Comparison of ENCODE assay signal across 10 mouse cellular contexts in the genomic region with DNA sequence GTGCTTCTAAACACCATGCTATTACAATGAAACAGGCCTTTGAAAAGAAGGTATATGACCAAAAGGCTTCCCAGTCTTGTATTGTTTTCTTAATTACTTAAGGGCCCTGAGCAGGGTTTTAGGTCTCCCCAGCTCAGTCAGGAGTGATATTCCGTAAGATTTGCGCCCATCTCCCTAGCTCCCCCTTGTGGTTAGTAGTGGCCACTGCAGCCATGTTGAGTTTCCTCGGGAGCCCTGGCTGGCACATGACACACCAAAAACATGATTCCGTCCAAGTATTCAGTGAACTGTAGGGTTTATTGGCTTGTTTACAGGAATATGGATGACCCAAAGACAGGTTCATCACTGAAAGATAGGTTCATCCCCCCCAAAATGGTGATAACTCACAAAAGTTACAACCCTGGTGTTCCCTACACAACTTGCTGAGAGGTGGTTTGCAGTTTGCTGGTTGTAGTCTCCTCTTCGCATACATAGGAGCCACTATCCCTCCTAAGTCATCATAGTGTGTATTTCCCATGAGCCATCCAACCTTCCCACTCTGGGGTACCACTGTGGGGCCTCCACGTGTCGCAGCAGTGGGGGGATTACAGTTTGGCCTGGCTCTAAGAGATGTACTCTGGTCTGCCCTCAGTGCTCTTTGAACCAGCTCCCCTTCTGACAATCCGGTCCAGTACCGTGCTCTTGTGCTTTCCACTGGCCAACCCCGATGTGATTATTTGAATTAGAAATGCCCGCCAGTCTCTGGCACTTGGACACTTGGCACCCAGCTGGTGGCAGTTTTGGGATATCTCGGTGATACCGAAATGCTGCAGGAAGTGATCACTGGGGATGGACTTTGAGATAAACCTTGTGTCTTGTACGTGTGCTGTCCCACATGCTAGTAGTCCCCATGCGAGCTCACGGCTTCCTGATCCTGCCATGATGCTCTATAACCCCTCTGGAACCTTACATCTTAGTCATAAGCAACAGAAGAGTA. TPM values are rescaled to one million over a fixed set of nuclear protein-coding genes. Genes with fewer than 3 reads are reported as not detected.
DNase-seq lines count a peak whose midpoint lies in the region; ATAC-seq and TF ChIP-seq lines count a peak whose summit lies in the region.
"Had no signal": no experiment of that assay in that cellular context is flagged by ENCODE, and none has a peak within 500 bp of the region (broad histone marks: within the 10 kb centered on the region; RNA-seq: fewer than 3 reads in every experiment).

No protein-coding gene starts in this region.

- ATAC-seq in hindbrain, embryonic 14.5 days (ENCODE audit: low FRiP score), result no peak
- ATAC-seq in monocyte, adult 5-6 weeks (replicated peaks; ENCODE audit: insufficient number of reproducible peaks, low FRiP score, low TSS enrichment, poor library complexity, severe bottlenecking), result peak; percentile 59

- no peak for DNase-seq in testis, postnatal 14 days (ENCODE audit: low spot score)
- DNase-seq in adrenal gland, adult 18-20 months (ENCODE audit: low spot score in 2 of 2), result peak; percentile 67 to 69
- peak; percentile 60 for DNase-seq in embryo, embryonic 11 days
- peak; percentile 51 for DNase-seq in hindbrain, embryonic 14.5 days (ENCODE audit: low spot score)
- DNase-seq in limb, embryonic 10.5 days (ENCODE audit: low spot score), result peak; percentile 69
- peak; percentile 71 for DNase-seq in thymus, postnatal 25 days

- 74% methylated on average over 16 of the region's 16 CpGs for WGBS in hindbrain, embryonic 14.5 days
- 72% methylated on average over 16 of the region's 16 CpGs for WGBS in limb, embryonic 10.5 days

- peak; percentile 85 for TF ChIP-seq CTCF in testis, adult 2 months (IDR thresholded peaks at IDR 0.05; ENCODE audit: control insufficient read depth, insufficient read depth, insufficient replicate concordance, low read depth, low read length)

- no peak overlapping the region for H3K4me3 ChIP-seq in testis, adult 2 months (ENCODE audit: control insufficient read depth, low read depth, low read length)
- no peak overlapping the region for H3K4me3 ChIP-seq in hindbrain, embryonic 14.5 days (replicated peaks; ENCODE audit: low read length)
- no peak overlapping the region for H3K4me3 ChIP-seq in limb, embryonic 10.5 days
- H3K4me3 ChIP-seq: neural tube, embryonic 12.5 days had no signal

- H3K9me3 ChIP-seq in hindbrain, embryonic 14.5 days (ENCODE audit: control insufficient read depth, low read length), result no peaks in the 10 kb centered on the region
- H3K9me3 ChIP-seq in limb, embryonic 10.5 days (replicated peaks), result no peaks in the 10 kb centered on the region
- H3K9me3 ChIP-seq: neural tube, embryonic 12.5 days had no signal

- peaks cover 4% of the 10 kb centered on the region; the same call in 1 of the 2 replicates for H3K36me3 ChIP-seq in testis, adult 2 months (ENCODE audit: control insufficient read depth, insufficient read depth, low read length)
- H3K36me3 ChIP-seq in hindbrain, embryonic 14.5 days (replicated peaks; ENCODE audit: control insufficient read depth, insufficient read depth), result peaks cover 50% of the 10 kb centered on the region
- H3K36me3 ChIP-seq in limb, embryonic 10.5 days, result peaks cover 53% of the 10 kb centered on the region

- H3K4me2 ChIP-seq in hindbrain, embryonic 14.5 days (replicated peaks), result no peak overlapping the region
- H3K4me2 ChIP-seq: neural tube, embryonic 12.5 days had no signal

- no peak overlapping the region for H3K9ac ChIP-seq in hindbrain, embryonic 14.5 days
- H3K9ac ChIP-seq: neural tube, embryonic 12.5 days had no signal

- TF ChIP-seq POLR2A in testis, adult 2 months (IDR thresholded peaks at IDR 0.05; ENCODE audit: control insufficient read depth, low read depth, low read length), result no peak

- 0 out of 2 replicates have a peak, but pooled peaks cover 2% of the 10 kb centered on the region for H3K4me1 ChIP-seq in testis, adult 2 months (ENCODE audit: control insufficient read depth, insufficient read depth, low read length)
- H3K4me1 ChIP-seq in hindbrain, embryonic 14.5 days (replicated peaks; ENCODE audit: control insufficient read depth, insufficient read depth, low read length), result no peaks in the 10 kb centered on the region
- peaks cover 8% of the 10 kb centered on the region; the same call in 1 of the 2 replicates for H3K4me1 ChIP-seq in limb, embryonic 10.5 days
- H3K4me1 ChIP-seq: neural tube, embryonic 12.5 days had no signal

- H3K27me3 ChIP-seq in testis, adult 2 months (ENCODE audit: control insufficient read depth, insufficient read depth, low read length), result no peaks in the 10 kb centered on the region
- no peaks in the 10 kb centered on the region for H3K27me3 ChIP-seq in hindbrain, embryonic 14.5 days (ENCODE audit: control insufficient read depth, insufficient read depth, low read length)
- H3K27me3 ChIP-seq in limb, embryonic 10.5 days (ENCODE audit: low read depth, poor library complexity, severe bottlenecking), result no peaks in the 10 kb centered on the region
- H3K27me3 ChIP-seq: neural tube, embryonic 12.5 days had no signal

- H3K27ac ChIP-seq in testis, adult 2 months (ENCODE audit: control insufficient read depth, insufficient read depth, low read depth, low read length), result no peak overlapping the region
- no peak overlapping the region for H3K27ac ChIP-seq in hindbrain, embryonic 14.5 days
- no peak overlapping the region for H3K27ac ChIP-seq in limb, embryonic 10.5 days
- H3K27ac ChIP-seq: neural tube, embryonic 12.5 days had no signal

RNA-seq across cellular contexts. Expression of a gene that starts 16.4 kb away (rescaled TPM):
- 19.8 and 20.1 TPM in 2 replicates for polyA plus RNA-seq in testis, adult 2 months (2012; rRNA removed)
- total RNA-seq in adrenal gland, adult 18-20 months (2021), result 10 to 100 TPM; 79.2 to 90.9 TPM
- 99.5 and 100 TPM in 2 replicates for polyA plus RNA-seq in hindbrain, embryonic 14.5 days (2014; fragmentation: Nextera tagmentation; extraction: Ambion mirVana)
- 168 and 181 TPM in 2 replicates for polyA plus RNA-seq in limb, embryonic 10.5 days (2016; fragmentation: Nextera tagmentation; extraction: Ambion mirVana)
- total RNA-seq in monocyte, adult 5-6 weeks (2017), result 35.4 to 46.2 TPM (median 40.6 TPM) in 3 replicates

RNA-seq across cellular contexts. Expression of a gene that starts 25.5 kb away (rescaled TPM):
- 0.48 and 1.1 TPM in 2 replicates for polyA plus RNA-seq in testis, adult 2 months (2012; rRNA removed)
- total RNA-seq in adrenal gland, adult 18-20 months (2021), result not detected
- polyA plus RNA-seq in hindbrain, embryonic 14.5 days (2014; fragmentation: Nextera tagmentation; extraction: Ambion mirVana), result not detected in 2 replicates
- not detected in 2 replicates for polyA plus RNA-seq in limb, embryonic 10.5 days (2016; fragmentation: Nextera tagmentation; extraction: Ambion mirVana)
- total RNA-seq in monocyte, adult 5-6 weeks (2017), result not detected in 3 replicates
- total RNA-seq: gastrocnemius, adult 8-10 months had no signal
- polyA plus RNA-seq: neural tube, embryonic 12.5 days had no signal

RNA-seq across cellular contexts. Expression of a gene that starts 35.1 kb away (rescaled TPM):
- polyA plus RNA-seq in testis, adult 2 months (2012; rRNA removed), result not detected in 2 replicates
- total RNA-seq in adrenal gland, adult 18-20 months (2021), result not detected
- polyA plus RNA-seq in hindbrain, embryonic 14.5 days (2014; fragmentation: Nextera tagmentation; extraction: Ambion mirVana), result not detected in 2 replicates
- 0.25 and 0.67 TPM in 2 replicates for polyA plus RNA-seq in limb, embryonic 10.5 days (2016; fragmentation: Nextera tagmentation; extraction: Ambion mirVana)
- not detected in 3 replicates for total RNA-seq in monocyte, adult 5-6 weeks (2017)
- total RNA-seq: gastrocnemius, adult 8-10 months had no signal
- polyA plus RNA-seq: neural tube, embryonic 12.5 days had no signal

RNA-seq across cellular contexts. Expression of a gene that starts 48.0 kb away (rescaled TPM):
- polyA plus RNA-seq in testis, adult 2 months (2012; rRNA removed), result not detected in 2 replicates
- total RNA-seq in adrenal gland, adult 18-20 months (2021), result not detected
- not detected in 2 replicates for polyA plus RNA-seq in hindbrain, embryonic 14.5 days (2014; fragmentation: Nextera tagmentation; extraction: Ambion mirVana)
- not detected in 2 replicates for polyA plus RNA-seq in limb, embryonic 10.5 days (2016; fragmentation: Nextera tagmentation; extraction: Ambion mirVana)
- total RNA-seq in monocyte, adult 5-6 weeks (2017), result not detected in 3 replicates
- total RNA-seq: gastrocnemius, adult 8-10 months had no signal
- polyA plus RNA-seq: neural tube, embryonic 12.5 days had no signal

RNA-seq across cellular contexts. Expression of a gene that starts 53.1 kb away (rescaled TPM):
- polyA plus RNA-seq in testis, adult 2 months (2012; rRNA removed), result 11.4 and 15.1 TPM in 2 replicates
- 10 to 100 TPM; 52.5 to 65.9 TPM for total RNA-seq in adrenal gland, adult 18-20 months (2021)
- polyA plus RNA-seq in hindbrain, embryonic 14.5 days (2014; fragmentation: Nextera tagmentation; extraction: Ambion mirVana), result 59.8 and 65.1 TPM in 2 replicates
- polyA plus RNA-seq in limb, embryonic 10.5 days (2016; fragmentation: Nextera tagmentation; extraction: Ambion mirVana), result 60.7 and 68.0 TPM in 2 replicates
- 112 to 132 TPM (median 124 TPM) in 3 replicates for total RNA-seq in monocyte, adult 5-6 weeks (2017)
